Mouse (Mus musculus) bone marrow, adult 2 months (tissue): ENCODE measurements around the gene Fam172a.

Experiments
- CTCF ChIP-seq: fragments of 200-500 bp; IDR thresholded peaks from 2 replicates; pipeline ENCODE4 v1.5.1; 2011; ENCODE audit warnings: low read length, control low read depth; ENCODE audit not compliant: control insufficient read depth, insufficient read depth
- POLR2A ChIP-seq: fragments of 200-500 bp; IDR thresholded peaks from 2 replicates; pipeline ENCODE4 v1.6.1; 2011; ENCODE audit warnings: low read depth, mild to moderate bottlenecking, control low read depth, low read length, borderline replicate concordance; ENCODE audit not compliant: control insufficient read depth

- TF ChIP-seq POLR2A (no peak), CTCF (no peak)
Observed at GRCm38 (mm10) chr13:78123911-78124426, 422.1 kb downstream of the Fam172a start.
